Mouse (Mus musculus) common myeloid progenitor, adult 5-6 weeks (primary cell): ENCODE results near the gene Fktn. TPM values are rescaled to one million over a fixed set of nuclear protein-coding genes. Genes with fewer than 3 reads are reported as not detected.
A peak's percentile ranks its signal among the peaks of the same experiment; 100 is the strongest.
"Not testable (repeated sequence)": the region's sequence is repeated elsewhere in the genome, so short reads cannot be mapped to it uniquely, and the experiment has no call there.

Experiments used
- ATAC-seq: replicated peaks from 2 replicates; pipeline ENCODE4 v1.8.0; 2016; ENCODE audit warnings: low read depth, mild to moderate bottlenecking, moderate TSS enrichment, inconsistent platforms; ENCODE audit not compliant: poor library complexity, severe bottlenecking
- total RNA-seq: library from RNA; stranded (forward); fragments of 200-1000, 187-1606 nt; gene quantifications from 2 replicates; pipeline ENCODE4 v1.2.3, GENCODE M21; 2017

Fktn gene
- 6.3 and 6.9 TPM in 2 replicates for total RNA-seq

DNA sequence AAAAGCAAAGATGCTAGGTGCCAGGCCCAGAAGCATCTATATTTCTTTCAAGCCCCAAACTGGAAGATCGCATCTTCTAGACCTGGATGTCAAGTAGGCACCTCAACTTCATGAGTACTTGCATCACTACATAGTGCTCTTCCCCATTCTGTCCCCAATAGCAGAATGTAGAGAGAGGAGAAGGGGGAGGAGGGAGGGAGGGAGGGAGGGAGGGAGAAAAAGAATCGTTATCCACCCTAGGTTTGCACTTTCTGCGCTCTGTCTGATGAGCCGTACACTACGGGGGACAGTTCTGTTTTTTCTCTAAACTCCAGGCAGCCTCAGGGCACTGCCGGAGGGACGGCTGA lies at the start of gene Fktn:
TSS of gene Fktn (plus strand) at position 295 of the 347 bp plus-strand sequence.
- ATAC-seq, result peak; percentile 46

- ATAC-seq, result peak; percentile 52
Measured at GRCm38 (mm10) chr4:53682092-53682491, 31.7 kb upstream of the Fktn start.

DNA sequence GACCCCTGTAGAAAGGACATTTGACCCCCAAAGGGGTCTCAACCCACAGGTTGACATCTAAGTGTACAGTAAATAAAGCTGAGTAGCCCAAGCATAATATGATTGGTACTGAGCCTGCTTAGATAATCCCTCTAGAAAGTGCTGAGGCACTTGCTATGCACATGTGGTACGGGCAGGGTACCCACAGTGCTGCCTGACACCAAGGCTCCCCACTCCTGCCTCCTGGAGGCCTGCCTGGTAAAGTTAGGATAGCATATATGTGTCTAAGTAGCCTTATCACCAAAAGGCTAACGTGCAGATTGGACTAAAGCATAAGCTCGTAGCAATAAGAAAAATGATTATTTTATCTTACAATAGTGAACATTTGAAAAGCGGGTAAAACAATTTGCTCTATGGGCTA lies 24.8 kb upstream of the Fktn start:
- no peak for ATAC-seq

DNA sequence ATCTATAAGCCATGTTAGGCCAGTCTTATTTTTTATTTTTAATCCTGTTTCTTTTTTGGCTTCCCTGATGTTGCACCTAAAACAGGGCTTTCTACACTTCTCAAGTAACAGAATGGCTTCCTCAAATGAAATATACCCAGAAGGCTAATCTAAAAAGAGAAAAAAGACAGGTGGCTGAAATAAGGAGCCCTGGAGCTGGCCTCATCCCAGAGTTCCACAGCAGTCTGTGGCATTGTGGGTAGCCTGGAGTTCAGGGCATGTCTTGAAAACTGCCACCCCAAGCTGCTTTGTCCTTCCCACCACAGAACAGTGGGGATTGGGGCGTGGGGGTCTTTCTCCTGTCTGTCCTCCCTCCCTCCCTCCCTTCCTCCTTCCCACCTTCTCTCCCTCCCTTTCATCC lies 22.4 kb upstream of the Fktn start:
- no peak for ATAC-seq

GRCm38 (mm10) chr4:53709166-53709565 lies 4.6 kb upstream of the Fktn start:
- ATAC-seq, result not testable (repeated sequence)

GRCm38 (mm10) chr4:53710021-53710420 lies 3.8 kb upstream of the Fktn start:
- ATAC-seq, result no peak

- ATAC-seq, result no peak
Measured at GRCm38 (mm10) chr4:53710555-53711328, 3.1 kb upstream of the Fktn start.

- peak; percentile 91 for ATAC-seq
Measured at GRCm38 (mm10) chr4:53714051-53714814, 435 bp downstream of the Fktn start.

DNA sequence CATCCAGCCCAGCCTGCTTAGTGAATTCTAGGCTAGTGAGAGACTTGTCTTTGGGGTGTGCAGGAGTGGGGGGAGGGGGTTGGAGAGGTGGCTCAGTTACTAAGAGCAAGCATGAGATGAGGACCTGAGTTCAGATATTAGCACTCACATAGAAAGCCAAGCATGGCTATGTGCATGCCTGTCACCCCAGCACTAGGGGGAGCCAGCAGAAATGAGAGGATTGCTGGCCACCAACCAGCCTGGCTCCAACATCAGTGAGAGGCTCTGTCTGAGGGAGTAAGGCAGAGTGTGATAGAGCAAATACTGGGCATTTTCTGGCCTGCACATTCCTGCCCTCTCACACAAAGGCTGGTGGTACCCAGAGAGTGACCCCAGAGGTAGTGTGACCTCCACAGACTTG lies 2.2 kb downstream of the Fktn start:
- peak; percentile 43; the same call in 1 of the 2 replicates for ATAC-seq

GRCm38 (mm10) chr4:53717546-53717945 lies 3.7 kb downstream of the Fktn start:
- ATAC-seq, result no peak

- no peak for ATAC-seq
Measured at GRCm38 (mm10) chr4:53718261-53718660, 4.5 kb downstream of the Fktn start.

- ATAC-seq, result no peak
Measured at GRCm38 (mm10) chr4:53722506-53722905, 8.7 kb downstream of the Fktn start.

DNA sequence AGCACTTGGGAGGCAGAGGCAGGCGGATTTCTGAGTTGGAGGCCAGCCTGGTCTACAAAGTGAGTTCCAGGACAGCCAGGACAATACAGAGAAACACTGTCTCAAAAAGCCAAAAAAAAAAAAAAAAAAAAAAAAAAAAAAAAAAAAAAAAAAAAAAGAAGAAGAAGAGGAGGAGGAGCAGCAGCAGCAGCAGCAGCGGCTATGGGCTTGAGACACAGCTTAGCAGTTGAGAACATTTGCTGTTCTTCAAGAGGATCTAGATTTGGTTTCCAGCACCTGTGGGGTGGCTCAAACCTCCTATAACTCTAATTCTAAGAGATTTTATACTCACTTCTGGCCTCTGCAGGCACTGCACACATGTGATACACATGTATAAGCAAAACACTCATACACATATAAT lies 12.3 kb downstream of the Fktn start:
- ATAC-seq, result not testable (repeated sequence)

DNA sequence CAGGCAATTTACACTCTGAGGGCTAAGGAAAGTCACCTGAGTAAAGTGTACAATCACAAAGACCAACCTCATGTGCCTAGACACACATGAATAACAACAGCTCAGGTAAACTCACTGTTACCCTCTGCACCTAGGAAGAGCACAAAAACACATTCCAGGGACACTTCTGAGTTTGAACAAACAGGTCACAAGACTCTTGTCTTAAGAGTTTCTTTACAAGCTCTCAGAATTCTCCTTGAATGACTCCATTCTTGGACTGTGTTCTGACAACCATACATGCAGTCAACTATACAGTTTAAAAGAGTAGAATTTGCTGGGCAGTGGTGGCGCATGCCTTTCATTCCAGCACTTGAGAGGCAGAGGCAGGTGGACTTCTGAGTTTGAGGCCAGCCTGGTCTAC lies 14.3 kb downstream of the Fktn start:
- no peak for ATAC-seq

- ATAC-seq, result peak; percentile 80
Measured at GRCm38 (mm10) chr4:53738956-53739616, 25.3 kb downstream of the Fktn start.

DNA sequence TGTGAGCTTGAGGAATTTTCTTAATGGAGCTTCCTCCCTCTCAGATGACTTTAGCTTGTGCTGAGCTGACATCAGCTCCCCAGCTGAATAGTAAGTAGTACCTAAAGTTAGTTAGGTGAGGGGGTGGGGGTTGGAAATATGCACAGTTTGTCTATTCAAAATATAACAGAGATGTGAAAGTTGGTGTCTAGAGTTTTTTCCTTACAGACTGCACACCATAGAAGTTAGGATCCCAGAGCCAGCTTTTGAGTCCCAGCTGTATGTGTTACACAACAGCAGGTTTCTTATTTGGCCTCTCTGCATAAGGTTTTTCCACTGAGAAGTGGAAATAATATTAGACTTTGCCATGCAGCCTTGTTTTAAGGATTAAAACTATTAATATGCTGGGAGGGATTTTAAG lies 36.0 kb downstream of the Fktn start:
- ATAC-seq, result no peak

DNA sequence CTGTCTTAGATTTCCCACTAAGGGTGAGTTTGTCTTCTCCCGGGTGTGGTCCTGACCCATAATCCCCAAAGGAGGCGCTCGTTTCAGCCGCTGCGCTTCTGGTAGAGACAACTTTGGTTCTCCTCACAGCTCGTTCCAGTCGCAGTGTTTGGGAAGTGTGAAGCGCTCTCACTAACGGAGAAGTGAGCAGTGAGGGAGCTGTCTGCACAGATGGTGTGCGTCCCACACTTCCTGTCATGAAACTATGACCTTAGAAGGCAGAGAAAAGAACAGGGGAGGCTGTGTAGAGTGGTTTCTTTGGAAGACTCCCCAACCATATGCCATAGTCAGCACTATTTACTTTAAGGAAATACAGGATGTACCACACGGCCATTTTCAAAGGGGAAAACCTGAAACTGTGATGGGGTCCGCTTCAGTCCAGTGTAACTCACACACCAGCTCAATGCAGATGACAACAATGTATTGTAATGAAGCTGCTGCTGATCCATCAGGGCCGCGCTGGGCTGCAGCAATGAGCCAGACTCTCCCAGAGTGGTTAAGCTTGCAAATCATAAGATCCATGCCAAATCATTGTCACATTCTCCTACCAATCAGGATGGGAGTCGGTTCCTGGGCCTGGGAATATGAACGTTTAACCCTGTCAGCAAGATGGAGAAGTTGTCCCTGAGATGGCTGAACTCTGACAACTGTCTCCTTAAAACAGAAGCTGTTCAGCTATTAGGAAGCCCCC lies 36.8 kb downstream of the Fktn start:
- ATAC-seq, result no peak

GRCm38 (mm10) chr4:53757030-53757429 lies 43.2 kb downstream of the Fktn start:
- no peak for ATAC-seq

GRCm38 (mm10) chr4:53758764-53759163 lies 45.0 kb downstream of the Fktn start:
- ATAC-seq, result no peak

DNA sequence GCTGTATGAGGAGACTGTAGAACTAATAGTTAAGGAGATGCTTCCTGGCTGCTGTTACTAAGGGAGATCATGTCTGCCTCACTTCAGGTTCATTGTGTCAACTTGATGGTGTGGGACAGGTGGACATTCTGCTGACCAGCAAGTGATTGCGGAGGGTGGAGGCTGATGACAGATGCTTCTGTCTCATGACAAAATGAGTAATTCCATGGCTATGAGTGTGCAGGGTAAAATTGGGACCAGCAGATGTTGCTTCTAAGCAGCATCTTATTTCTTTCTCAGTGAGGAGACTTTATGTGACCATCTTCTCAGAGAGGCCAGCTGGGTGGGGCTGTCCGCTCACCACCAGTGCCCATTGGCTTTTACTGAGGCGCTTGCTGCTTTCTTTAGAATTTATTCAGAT lies 45.9 kb downstream of the Fktn start:
- no peak for ATAC-seq
